Mouse (Mus musculus) liver, adult 2 months (tissue): ENCODE measurements around the gene Calhm3. TPM values are rescaled to one million over a fixed set of nuclear protein-coding genes. Genes with fewer than 3 reads are reported as not detected.

Source experiments
- DNase-seq: peaks from one replicate; pipeline ENCODE4 v3.0.0-alpha.2; 2011; ENCODE audit warnings: low read depth, low spot score; ENCODE audit errors: extremely low read depth
- H3K27ac ChIP-seq: fragments of 200-500 bp; replicated peaks from 2 replicates; pipeline ENCODE4 v1.5.1; 2012; ENCODE audit warnings: low read depth, mild to moderate bottlenecking, control low read depth, inconsistent platforms, low read length; ENCODE audit not compliant: insufficient read depth
- H3K27me3 ChIP-seq: fragments of 200-500 bp; 2 replicates; pipeline ENCODE4 v1.6.1; 2012; ENCODE audit warnings: mild to moderate bottlenecking, moderate library complexity, low read length, inconsistent platforms; ENCODE audit not compliant: control insufficient read depth, insufficient read depth
- H3K36me3 ChIP-seq: fragments of 200-500 bp; 2 replicates; pipeline ENCODE4 v1.6.1; 2012; ENCODE audit warnings: low read length, inconsistent platforms; ENCODE audit not compliant: control insufficient read depth, insufficient read depth
- H3K4me1 ChIP-seq: fragments of 200-500 bp; 2 replicates; pipeline ENCODE4 v1.6.1; 2011; ENCODE audit warnings: low read length; ENCODE audit not compliant: control insufficient read depth, insufficient read depth
- H3K4me3 ChIP-seq: fragments of 200-500 bp; 2 replicates; pipeline ENCODE4 v1.5.1; 2011; ENCODE audit warnings: low read depth, mild to moderate bottlenecking, control low read depth, low read length, moderate library complexity; ENCODE audit not compliant: insufficient read depth
- H3K79me2 ChIP-seq: fragments of 200-500 bp; 2 replicates; pipeline ENCODE4 v1.6.1; 2012; ENCODE audit warnings: inconsistent platforms, mild to moderate bottlenecking, low read length, moderate library complexity; ENCODE audit not compliant: control insufficient read depth, insufficient read depth
- H3K9ac ChIP-seq: fragments of 200-500 bp; 2 replicates; pipeline ENCODE4 v1.6.1; 2012; ENCODE audit warnings: low read depth, mild to moderate bottlenecking, control low read depth, inconsistent platforms, low read length
- CTCF ChIP-seq: fragments of 200-500 bp; IDR thresholded peaks from 2 replicates; pipeline ENCODE4 v1.5.1; 2011; ENCODE audit warnings: low read depth, low read length, control low read depth
- POLR2A ChIP-seq: fragments of 200-500 bp; IDR thresholded peaks from 2 replicates; pipeline ENCODE4 v1.6.1; 2011; ENCODE audit warnings: low read length, control low read depth; ENCODE audit not compliant: insufficient read depth; ENCODE audit errors: extremely low read depth
- WGBS: fragments of 180-500 bp; shearing (Covaris S2); methylation state at CpG from one replicate; pipeline ENCODE4 v1.1.7; 2018; 5-methylcytosine and 5-hydroxymethylcytosine counted together
- polyA plus RNA-seq: library from polyadenylated mRNA; depleted of rRNA; stranded (reverse); fragments of >200 nt; gene quantifications from 2 replicates; pipeline ENCODE4 v1.2.3, GENCODE M21; 2012
- total RNA-seq: library from RNA; depleted of rRNA; stranded (reverse); fragments of >200 nt; gene quantifications from 2 replicates; pipeline ENCODE4 v1.2.3, GENCODE M21; 2014

The Calhm3 gene
- total and polyA plus RNA-seq, 2 experiments = not detected

GRCm38 (mm10) chr19:47184221-47184620 is 26.7 kb upstream of the Calhm3 start:
- DNase-seq = no peak
- Histone ChIP-seq H3K27ac (no peak overlapping the region), H3K9ac (no peak overlapping the region), H3K79me2 (no peaks in the 10 kb centered on the region), H3K4me3 (no peak overlapping the region), H3K27me3 (peaks cover 7% of the 10 kb centered on the region), H3K36me3 (no peaks in the 10 kb centered on the region), H3K4me1 (no peaks in the 10 kb centered on the region; the same call in 1 of the 2 replicates)
- WGBS = 74% methylated on average over 8 of the region's 8 CpGs
- TF ChIP-seq CTCF = no peak
- TF ChIP-seq POLR2A = no peak

GRCm38 (mm10) chr19:47180011-47180410 is 22.4 kb upstream of the Calhm3 start:
- Histone ChIP-seq H3K27me3 (peaks cover 16% of the 10 kb centered on the region), H3K9ac (no peak overlapping the region), H3K4me1 (no peaks in the 10 kb centered on the region; the same call in 1 of the 2 replicates), H3K79me2 (no peaks in the 10 kb centered on the region), H3K27ac (no peak overlapping the region), H3K36me3 (no peaks in the 10 kb centered on the region), H3K4me3 (no peak overlapping the region)
- TF ChIP-seq CTCF = no peak
- no peak for TF ChIP-seq POLR2A
- DNase-seq = no peak
- WGBS = 39% methylated on average over 8 of the region's 8 CpGs

GRCm38 (mm10) chr19:47179272-47179809 is 21.8 kb upstream of the Calhm3 start:
- H3K36me3 ChIP-seq = no peaks in the 10 kb centered on the region
- no peaks in the 10 kb centered on the region for H3K79me2 ChIP-seq
- H3K9ac ChIP-seq = peak overlapping the region; percentile 20; the same call in 1 of the 2 replicates
- TF ChIP-seq CTCF (no peak), POLR2A (no peak)
- peaks cover 16% of the 10 kb centered on the region for H3K27me3 ChIP-seq
- peak overlapping the region; percentile 56; the same call in 1 of the 2 replicates for H3K4me3 ChIP-seq
- WGBS = 6% methylated on average over 41 of the region's 42 CpGs
- H3K27ac ChIP-seq = no peak overlapping the region
- no peaks in the 10 kb centered on the region; the same call in 1 of the 2 replicates for H3K4me1 ChIP-seq
- no peak for DNase-seq

- Histone ChIP-seq H3K4me1 (no peaks in the 10 kb centered on the region; the same call in 1 of the 2 replicates), H3K9ac (peak within 1 kb of the TSS; percentile 23), H3K36me3 (no peaks in the 10 kb centered on the region), H3K79me2 (no peaks in the 10 kb centered on the region), H3K27me3 (peaks cover 16% of the 10 kb centered on the region), H3K4me3 (peak within 1 kb of the TSS; percentile 56; the same call in 1 of the 2 replicates), H3K27ac (no peak within 1 kb of the TSS)
- TF ChIP-seq POLR2A (no peak), CTCF (no peak)
- DNase-seq = no peak
- 1% methylated on average over 86 of the region's 98 CpGs for WGBS
Observed at GRCm38 (mm10) chr19:47178431-47179271, 21.1 kb upstream of the Calhm3 start, which contains the start of gene Neurl1a. Neurl1a (plus strand) TSS chr19:47178820.

DNA sequence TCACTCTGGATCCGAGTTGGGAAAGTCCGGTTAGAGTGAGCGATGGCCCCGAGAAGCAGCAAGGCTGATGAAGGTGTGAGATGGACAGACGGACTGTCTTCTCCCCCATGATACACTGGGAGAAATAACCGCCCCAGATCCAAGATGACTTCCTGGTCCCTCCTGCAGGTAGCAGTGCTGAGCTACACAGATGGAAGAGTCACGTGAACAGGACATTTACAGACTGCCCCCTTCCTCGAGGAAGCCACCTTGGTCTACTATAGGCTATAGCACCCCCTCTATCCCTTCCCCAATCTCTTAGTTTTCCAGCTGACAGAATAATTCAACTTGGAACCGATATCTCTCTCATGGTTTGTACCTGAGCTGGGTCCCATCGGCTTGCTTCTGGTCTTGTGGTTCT is 20.4 kb upstream of the Calhm3 start:
- Histone ChIP-seq H3K4me1 (no peaks in the 10 kb centered on the region; the same call in 1 of the 2 replicates), H3K9ac (no peak overlapping the region), H3K27me3 (peaks cover 16% of the 10 kb centered on the region), H3K79me2 (no peaks in the 10 kb centered on the region), H3K36me3 (no peaks in the 10 kb centered on the region), H3K4me3 (no peak overlapping the region), H3K27ac (no peak overlapping the region)
- TF ChIP-seq CTCF (no peak), POLR2A (no peak)
- 32% methylated on average over 10 of the region's 10 CpGs for WGBS
- DNase-seq = peak; percentile 13
